In the genomic region with DNA sequence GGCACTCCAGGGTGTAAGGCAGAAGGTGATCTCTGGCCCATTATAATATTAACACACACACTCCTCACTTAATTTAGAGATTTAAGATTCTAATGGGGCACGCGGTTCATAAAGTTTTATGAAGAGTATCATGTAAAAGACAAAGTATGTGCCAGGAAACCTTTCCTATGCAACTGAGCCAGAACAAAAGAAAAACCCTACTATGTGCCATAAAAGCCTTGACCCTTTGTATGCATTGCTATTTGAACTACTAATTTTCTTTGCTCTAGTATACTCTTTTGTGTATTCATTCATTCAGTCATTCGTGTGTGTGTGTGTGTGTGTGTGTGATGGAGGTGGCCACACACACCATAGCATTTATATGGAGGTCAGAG, we compare ENCODE assay signal across 30 mouse cellular contexts.
DNase-seq lines count a peak whose midpoint lies in the region; ATAC-seq and TF ChIP-seq lines count a peak whose summit lies in the region.
"Had no signal": no experiment of that assay in that cellular context is flagged by ENCODE, and none has a peak within 500 bp of the region (broad histone marks: within the 10 kb centered on the region; RNA-seq: fewer than 3 reads in every experiment).

No protein-coding gene starts in this region.

- ATAC-seq in forebrain, embryonic 12.5 days (ENCODE audit: low FRiP score): no peak
- ATAC-seq in hindbrain, embryonic 12.5 days (ENCODE audit: low FRiP score): no peak
- no peak for ATAC-seq in hindbrain, postnatal 0 days
- ATAC-seq in neural tube, embryonic 11.5 days (ENCODE audit: insufficient read depth, low FRiP score, low TSS enrichment): no peak
- ATAC-seq in neural tube, embryonic 15.5 days (ENCODE audit: low FRiP score): no peak
- ATAC-seq: forebrain, embryonic 14.5 days; forebrain, postnatal 0 days; inflammation-experienced regulatory T-cells, adult 6 months; intestine, embryonic 16.5 days; Patski had no signal

- H3K9ac ChIP-seq in forebrain, embryonic 12.5 days: no peak overlapping the region
- no peak overlapping the region for H3K9ac ChIP-seq in hindbrain, embryonic 12.5 days
- no peak overlapping the region for H3K9ac ChIP-seq in hindbrain, postnatal 0 days (replicated peaks; ENCODE audit: low read length)
- no peak overlapping the region for H3K9ac ChIP-seq in neural tube, embryonic 11.5 days (ENCODE audit: low read length)
- no peak overlapping the region for H3K9ac ChIP-seq in neural tube, embryonic 15.5 days (replicated peaks)
- H3K9ac ChIP-seq: embryonic facial prominence, embryonic 13.5 days; forebrain, postnatal 0 days; heart, embryonic 12.5 days; heart, embryonic 15.5 days; hindbrain, embryonic 15.5 days had no signal

- no peak for TF ChIP-seq CTCF in hindbrain, postnatal 0 days (IDR thresholded peaks at IDR 0.05; ENCODE audit: low read depth)

- H3K27me3 ChIP-seq in forebrain, embryonic 10.5 days (ENCODE audit: poor library complexity, severe bottlenecking): no peaks in the 10 kb centered on the region
- no peaks in the 10 kb centered on the region for H3K27me3 ChIP-seq in forebrain, embryonic 12.5 days
- no peaks in the 10 kb centered on the region for H3K27me3 ChIP-seq in hindbrain, embryonic 12.5 days
- no peaks in the 10 kb centered on the region for H3K27me3 ChIP-seq in hindbrain, postnatal 0 days (ENCODE audit: insufficient read depth, low read length)
- no peaks in the 10 kb centered on the region for H3K27me3 ChIP-seq in neural tube, embryonic 11.5 days (ENCODE audit: control insufficient read depth, insufficient read depth, low read length)
- no peaks in the 10 kb centered on the region for H3K27me3 ChIP-seq in neural tube, embryonic 15.5 days (replicated peaks)
- peaks cover 40% of the 10 kb centered on the region for H3K27me3 ChIP-seq in limb, embryonic 10.5 days (ENCODE audit: low read depth, poor library complexity, severe bottlenecking)
- H3K27me3 ChIP-seq: embryonic facial prominence, embryonic 13.5 days; heart, embryonic 12.5 days; heart, embryonic 15.5 days; hindbrain, embryonic 15.5 days; Patski had no signal

- no peak overlapping the region for H3K4me2 ChIP-seq in forebrain, embryonic 12.5 days
- no peak overlapping the region for H3K4me2 ChIP-seq in hindbrain, embryonic 12.5 days (replicated peaks)
- no peak overlapping the region for H3K4me2 ChIP-seq in hindbrain, postnatal 0 days (ENCODE audit: low read depth, low read length)
- no peak overlapping the region for H3K4me2 ChIP-seq in neural tube, embryonic 11.5 days (ENCODE audit: low read depth)
- H3K4me2 ChIP-seq in neural tube, embryonic 15.5 days: no peak overlapping the region
- H3K4me2 ChIP-seq: embryonic facial prominence, embryonic 13.5 days; heart, embryonic 12.5 days; heart, embryonic 15.5 days; hindbrain, embryonic 15.5 days had no signal

- peak overlapping the region; percentile 48; the same call in 1 of the 2 replicates for H3K27ac ChIP-seq in forebrain, embryonic 10.5 days
- no peak overlapping the region for H3K27ac ChIP-seq in forebrain, embryonic 12.5 days
- H3K27ac ChIP-seq in hindbrain, embryonic 12.5 days: peak overlapping the region; percentile 24
- no peak overlapping the region for H3K27ac ChIP-seq in hindbrain, postnatal 0 days
- H3K27ac ChIP-seq in neural tube, embryonic 11.5 days (ENCODE audit: low read depth, low read length): 0 out of 2 replicates have a peak overlapping the region, but pooled peaks have one; percentile 58
- H3K27ac ChIP-seq in neural tube, embryonic 15.5 days (replicated peaks): no peak overlapping the region
- H3K27ac ChIP-seq in limb, embryonic 10.5 days: peak overlapping the region; percentile 68
- H3K27ac ChIP-seq: embryonic facial prominence, embryonic 13.5 days; gastrocnemius, adult 2 months; heart, embryonic 15.5 days; hindbrain, embryonic 15.5 days had no signal

- peaks cover 4% of the 10 kb centered on the region; the same call in 1 of the 2 replicates for H3K9me3 ChIP-seq in forebrain, embryonic 10.5 days
- no peaks in the 10 kb centered on the region for H3K9me3 ChIP-seq in forebrain, embryonic 12.5 days
- H3K9me3 ChIP-seq in hindbrain, embryonic 12.5 days (replicated peaks): 0 out of 2 replicates have a peak, but pooled peaks cover 1% of the 10 kb centered on the region
- no peaks in the 10 kb centered on the region for H3K9me3 ChIP-seq in hindbrain, postnatal 0 days (ENCODE audit: low read length)
- H3K9me3 ChIP-seq in neural tube, embryonic 11.5 days (ENCODE audit: control insufficient read depth, low read length): no peaks in the 10 kb centered on the region
- H3K9me3 ChIP-seq in neural tube, embryonic 15.5 days (replicated peaks): no peaks in the 10 kb centered on the region
- no peaks in the 10 kb centered on the region for H3K9me3 ChIP-seq in limb, embryonic 10.5 days (replicated peaks)
- H3K9me3 ChIP-seq: embryonic facial prominence, embryonic 10.5 days; embryonic facial prominence, embryonic 13.5 days; heart, embryonic 12.5 days; heart, embryonic 15.5 days; hindbrain, embryonic 15.5 days had no signal

- no peak overlapping the region for H3K4me3 ChIP-seq in forebrain, embryonic 10.5 days
- no peak overlapping the region for H3K4me3 ChIP-seq in forebrain, embryonic 12.5 days (replicated peaks)
- no peak overlapping the region for H3K4me3 ChIP-seq in hindbrain, embryonic 12.5 days
- no peak overlapping the region for H3K4me3 ChIP-seq in hindbrain, postnatal 0 days (ENCODE audit: low read length)
- no peak overlapping the region for H3K4me3 ChIP-seq in neural tube, embryonic 11.5 days (ENCODE audit: low read depth, low read length)
- no peak overlapping the region for H3K4me3 ChIP-seq in neural tube, embryonic 15.5 days (replicated peaks)
- H3K4me3 ChIP-seq in limb, embryonic 10.5 days: no peak overlapping the region
- H3K4me3 ChIP-seq: embryonic facial prominence, embryonic 10.5 days; embryonic facial prominence, embryonic 13.5 days; erythroblast, embryonic 14.5 days; gastrocnemius, adult 2 months; heart, embryonic 12.5 days; heart, embryonic 15.5 days; hindbrain, embryonic 15.5 days had no signal

- no peaks in the 10 kb centered on the region for H3K36me3 ChIP-seq in forebrain, embryonic 10.5 days (replicated peaks)
- no peaks in the 10 kb centered on the region for H3K36me3 ChIP-seq in forebrain, embryonic 12.5 days (replicated peaks)
- H3K36me3 ChIP-seq in hindbrain, embryonic 12.5 days: no peaks in the 10 kb centered on the region
- no peaks in the 10 kb centered on the region for H3K36me3 ChIP-seq in hindbrain, postnatal 0 days (ENCODE audit: insufficient read depth, low read length)
- H3K36me3 ChIP-seq in neural tube, embryonic 11.5 days (ENCODE audit: control insufficient read depth, insufficient read depth, low read length): no peaks in the 10 kb centered on the region
- H3K36me3 ChIP-seq in neural tube, embryonic 15.5 days: no peaks in the 10 kb centered on the region
- no peaks in the 10 kb centered on the region for H3K36me3 ChIP-seq in limb, embryonic 10.5 days
- H3K36me3 ChIP-seq: embryonic facial prominence, embryonic 10.5 days; embryonic facial prominence, embryonic 13.5 days; G1E; heart, embryonic 12.5 days; heart, embryonic 15.5 days; hindbrain, embryonic 15.5 days had no signal

- whole genome bisulfite sequencing in forebrain, embryonic 10.5 days: 83% methylated on average over 3 of the region's 3 CpGs
- 95% methylated on average over 3 of the region's 3 CpGs for WGBS in forebrain, embryonic 12.5 days
- WGBS in hindbrain, embryonic 12.5 days: 95% methylated on average over 3 of the region's 3 CpGs
- 89% methylated on average over 3 of the region's 3 CpGs for WGBS in hindbrain, postnatal 0 days
- WGBS in neural tube, embryonic 11.5 days: 77% methylated on average over 3 of the region's 3 CpGs
- 60% methylated on average over 3 of the region's 3 CpGs for WGBS in neural tube, embryonic 15.5 days
- 76% methylated on average over 3 of the region's 3 CpGs for WGBS in limb, embryonic 10.5 days

- H3K4me1 ChIP-seq in forebrain, embryonic 10.5 days: peaks cover 35% of the 10 kb centered on the region
- H3K4me1 ChIP-seq in forebrain, embryonic 12.5 days: peaks cover 22% of the 10 kb centered on the region
- H3K4me1 ChIP-seq in hindbrain, embryonic 12.5 days: peaks cover 29% of the 10 kb centered on the region
- H3K4me1 ChIP-seq in hindbrain, postnatal 0 days (ENCODE audit: insufficient read depth, low read length): no peaks in the 10 kb centered on the region
- 0 out of 2 replicates have a peak, but pooled peaks cover 2% of the 10 kb centered on the region for H3K4me1 ChIP-seq in neural tube, embryonic 11.5 days (ENCODE audit: control insufficient read depth, insufficient read depth, low read length)
- peaks cover 16% of the 10 kb centered on the region for H3K4me1 ChIP-seq in neural tube, embryonic 15.5 days
- H3K4me1 ChIP-seq in limb, embryonic 10.5 days: peaks cover 42% of the 10 kb centered on the region

- intact Hi-C loops in gastrocnemius, postnatal 36 days (cut with DNase I): loop anchor here (10.0 kb wide), 1 partner anchor 443 kb away; the partner anchor contains the start of gene Ptpru

- no peak for DNase-seq in forebrain, embryonic 10.5 days (ENCODE audit: extremely low spot score, low spot score)
- DNase-seq in hindbrain, postnatal 0 days (ENCODE audit: low spot score): no peak
- no peak for DNase-seq in neural tube, embryonic 11.5 days (ENCODE audit: low spot score)
- DNase-seq in limb, embryonic 10.5 days (ENCODE audit: low spot score): no peak
- DNase-seq in gastrocnemius, postnatal 36 days: no peak
- DNase-seq: adrenal gland, postnatal 10 days; cerebellum, adult 11 months; cerebellum, adult 8-10 months; cerebellum, postnatal 36 days; embryo, embryonic 11 days; forebrain, postnatal 0 days; gastrocnemius, adult 2 months; gastrocnemius, postnatal 14 days; heart, adult 18-20 months; heart, postnatal 10 days; heart, postnatal 36 days had no signal

Comparison
In these comparisons a context has a peak if more than half of its experiments do, and no peak if none do; other contexts are left out.
1. H3K27ac ChIP-seq: peak in forebrain, embryonic 10.5 days (single experiment), hindbrain, embryonic 12.5 days (single experiment), neural tube, embryonic 11.5 days (single experiment) and limb, embryonic 10.5 days (single experiment); none in forebrain, embryonic 12.5 days (single experiment), hindbrain, postnatal 0 days (single experiment) and neural tube, embryonic 15.5 days (single experiment).